ENCODE assay signal across 8 mouse cellular contexts in the genomic region with DNA sequence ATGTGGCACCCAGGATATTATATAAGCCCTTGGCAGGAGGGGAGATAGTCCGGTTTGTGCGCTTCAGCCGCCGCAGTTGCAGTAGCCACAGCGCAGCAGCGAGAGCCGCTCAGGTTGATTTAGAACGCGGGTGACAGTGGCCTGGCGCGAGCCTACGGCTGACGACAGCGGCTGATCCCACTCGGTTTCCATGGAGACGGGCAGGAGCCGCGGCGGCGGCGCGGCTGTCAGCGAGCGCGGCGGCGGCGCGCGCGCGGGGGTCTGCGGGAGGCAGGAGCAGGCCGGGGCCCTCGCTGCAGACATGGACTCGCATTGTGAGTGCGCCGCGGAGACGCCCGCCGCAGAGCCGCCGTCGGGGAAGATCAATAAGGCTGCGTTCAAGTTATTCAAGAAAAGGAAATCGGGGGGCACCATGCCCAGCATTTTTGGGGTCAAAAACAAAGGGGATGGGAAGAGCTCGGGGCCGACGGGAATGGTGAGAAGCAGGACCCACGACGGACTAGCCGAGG. TPM values are rescaled to one million over a fixed set of nuclear protein-coding genes. Genes with fewer than 3 reads are reported as not detected.
DNase-seq lines count a peak whose midpoint lies in the region; ATAC-seq and TF ChIP-seq lines count a peak whose summit lies in the region.

No protein-coding gene starts in this region.

- ATAC-seq in heart, embryonic 16.5 days (replicated peaks; ENCODE audit: extremely low read depth, insufficient read depth, low FRiP score): peak; percentile 60
- ATAC-seq in liver, embryonic 14.5 days (ENCODE audit: insufficient read depth): no peak
- ATAC-seq in neural tube, embryonic 15.5 days (ENCODE audit: low FRiP score): peak; percentile 94

- peak overlapping the region; percentile 26 for H3K4me3 ChIP-seq in heart, adult 2 months
- H3K4me3 ChIP-seq in heart, embryonic 16.5 days (ENCODE audit: low read length): peak overlapping the region; percentile 65
- H3K4me3 ChIP-seq in liver, embryonic 14.5 days (ENCODE audit: insufficient read depth in 1 of 2, low read depth in 2 of 2, low read length in 2 of 2): peak overlapping the region; percentile 37 to 47
- H3K4me3 ChIP-seq in neural tube, embryonic 15.5 days (replicated peaks): peak overlapping the region; percentile 89

- H3K27me3 ChIP-seq in heart, adult 2 months (ENCODE audit: control insufficient read depth, insufficient read depth, low read length): peaks cover 18% of the 10 kb centered on the region
- peaks cover 39% of the 10 kb centered on the region for H3K27me3 ChIP-seq in heart, embryonic 16.5 days (ENCODE audit: control insufficient read depth, insufficient read depth, low read length)
- peaks cover 32% of the 10 kb centered on the region for H3K27me3 ChIP-seq in liver, embryonic 14.5 days (ENCODE audit: control insufficient read depth, insufficient read depth, low read length)
- peaks cover 3% of the 10 kb centered on the region; the same call in 1 of the 2 replicates for H3K27me3 ChIP-seq in neural tube, embryonic 15.5 days (replicated peaks)

- no peaks in the 10 kb centered on the region for H3K4me1 ChIP-seq in heart, adult 2 months (ENCODE audit: control insufficient read depth, insufficient read depth, low read length)
- peaks cover 6% of the 10 kb centered on the region for H3K4me1 ChIP-seq in heart, embryonic 16.5 days (ENCODE audit: control insufficient read depth, insufficient read depth, low read length)
- H3K4me1 ChIP-seq in liver, embryonic 14.5 days (replicated peaks; ENCODE audit: control insufficient read depth in 2 of 2, insufficient read depth in 2 of 2, low read length in 1 of 2): no peaks in the 10 kb centered on the region
- H3K4me1 ChIP-seq in neural tube, embryonic 15.5 days: peaks cover 37% of the 10 kb centered on the region

- no peak for TF ChIP-seq EP300 in heart, adult 2 months (IDR thresholded peaks at IDR 0.05; ENCODE audit: insufficient read depth, low read depth, low read length)
- TF ChIP-seq EP300 in liver, embryonic 14.5 days (IDR thresholded peaks at IDR 0.05; ENCODE audit: low read depth): no peak

- peak in 1 of 2 experiments; percentile 8 for DNase-seq in heart, adult 2 months
- DNase-seq in heart, adult 9 months (ENCODE audit: low spot score in 2 of 2): no peak
- DNase-seq in embryo, embryonic 11 days: peak; percentile 95
- DNase-seq in layer of hippocampus, adult 11-12 months (ENCODE audit: low spot score): peak; percentile 89
- DNase-seq in liver, embryonic 14.5 days (ENCODE audit: low read depth in 3 of 3, low spot score in 3 of 3): no peak
- peak; percentile 46 to 64 for DNase-seq in urinary bladder, postnatal 4 days (ENCODE audit: low spot score in 2 of 2)

- no peak overlapping the region; the same call in 1 of the 2 replicates for H3K9ac ChIP-seq in heart, adult 2 months (ENCODE audit: low read depth, low read length)
- H3K9ac ChIP-seq in heart, embryonic 16.5 days (ENCODE audit: low read length): peak overlapping the region; percentile 70
- no peak overlapping the region for H3K9ac ChIP-seq in liver, embryonic 14.5 days (replicated peaks)
- H3K9ac ChIP-seq in neural tube, embryonic 15.5 days (replicated peaks): peak overlapping the region; percentile 96

- no peaks in the 10 kb centered on the region for H3K79me2 ChIP-seq in heart, adult 2 months (replicated peaks; ENCODE audit: control insufficient read depth, insufficient read depth, low read length)

- TF ChIP-seq POLR2A in heart, adult 2 months (IDR thresholded peaks at IDR 0.05; ENCODE audit: insufficient read depth, low read depth, low read length): no peak

- WGBS in heart, adult 2 months: 1% methylated on average over 53 of the region's 53 CpGs
- under 1% methylated on average over 53 of the region's 53 CpGs for WGBS in heart, embryonic 16.5 days
- 1% methylated on average over 53 of the region's 53 CpGs for WGBS in liver, embryonic 14.5 days (ENCODE audit: insufficient replicate concordance)
- under 1% methylated on average over 53 of the region's 53 CpGs for WGBS in neural tube, embryonic 15.5 days

- H3K4me2 ChIP-seq in heart, embryonic 16.5 days (ENCODE audit: low read depth, low read length): peak overlapping the region; percentile 96
- H3K4me2 ChIP-seq in liver, embryonic 14.5 days (ENCODE audit: low read depth): peak overlapping the region; percentile 57
- peak overlapping the region; percentile 88 for H3K4me2 ChIP-seq in neural tube, embryonic 15.5 days

- no peaks in the 10 kb centered on the region for H3K36me3 ChIP-seq in heart, adult 2 months (ENCODE audit: control insufficient read depth, insufficient read depth, low read length)
- no peaks in the 10 kb centered on the region for H3K36me3 ChIP-seq in heart, embryonic 16.5 days (ENCODE audit: control insufficient read depth, insufficient read depth)
- no peaks in the 10 kb centered on the region for H3K36me3 ChIP-seq in liver, embryonic 14.5 days (replicated peaks; ENCODE audit: control insufficient read depth, insufficient read depth, low read depth)
- no peaks in the 10 kb centered on the region for H3K36me3 ChIP-seq in neural tube, embryonic 15.5 days

- intact Hi-C loops in heart, adult 2 months (cut with DNase I): no loop called here

- TF ChIP-seq CTCF in heart, adult 2 months (IDR thresholded peaks at IDR 0.05): no peak
- TF ChIP-seq CTCF in liver, embryonic 14.5 days (IDR thresholded peaks at IDR 0.05; ENCODE audit: low read depth): no peak

- no peaks in the 10 kb centered on the region for H3K9me3 ChIP-seq in heart, embryonic 16.5 days (replicated peaks; ENCODE audit: control insufficient read depth, low read length)
- H3K9me3 ChIP-seq in liver, embryonic 14.5 days (ENCODE audit: control insufficient read depth, low read length): no peaks in the 10 kb centered on the region
- H3K9me3 ChIP-seq in neural tube, embryonic 15.5 days (replicated peaks): no peaks in the 10 kb centered on the region

- no peak overlapping the region for H3K27ac ChIP-seq in heart, adult 2 months
- no peak overlapping the region for H3K27ac ChIP-seq in heart, embryonic 16.5 days (ENCODE audit: low read length)
- no peak overlapping the region for H3K27ac ChIP-seq in liver, embryonic 14.5 days
- peak overlapping the region; percentile 98 for H3K27ac ChIP-seq in neural tube, embryonic 15.5 days (replicated peaks)

RNA-seq across cellular contexts. Expression of a gene that starts 5.1 kb away (rescaled TPM):
- not detected for total RNA-seq in heart, adult 2 months (2021)
- 0.02 TPM in 1 of 2 replicates, not detected in the other for polyA plus RNA-seq in heart, adult 2 months (2012; rRNA removed)
- polyA plus RNA-seq in heart, embryonic 16.5 days (2015; fragmentation: Nextera tagmentation; extraction: Ambion mirVana): 0.21 and 0.41 TPM in 2 replicates
- polyA plus RNA-seq in liver, embryonic 14.5 days (2012; rRNA removed): 0.17 and 0.18 TPM in 2 replicates
- 0.15 and 0.23 TPM in 2 replicates for polyA plus RNA-seq in liver, embryonic 14.5 days (2014; fragmentation: Nextera tagmentation; extraction: Ambion mirVana)
- 21.8 and 30.5 TPM in 2 replicates for polyA plus RNA-seq in neural tube, embryonic 15.5 days (2015; fragmentation: Nextera tagmentation; extraction: Ambion mirVana)

Comparison
In these comparisons a context has a peak if more than half of its experiments do, and no peak if none do; other contexts are left out.
1. H3K9ac ChIP-seq: peak in heart, embryonic 16.5 days (single experiment) and neural tube, embryonic 15.5 days (single experiment); none in heart, adult 2 months (single experiment) and liver, embryonic 14.5 days (single experiment).
2. DNase-seq: peak in embryo, embryonic 11 days (single experiment), layer of hippocampus, adult 11-12 months (single experiment) and urinary bladder, postnatal 4 days (2 of 2); none in heart, adult 9 months (0 of 2) and liver, embryonic 14.5 days (0 of 3).
3. H3K4me3 ChIP-seq: peak in every context shown above with its lines; median percentile 89 in neural tube, embryonic 15.5 days; 65 in heart, embryonic 16.5 days; 42 in liver, embryonic 14.5 days; 26 in heart, adult 2 months.
4. RNA of a gene that starts 5.1 kb away (polyA plus RNA-seq): 21.8 to 30.5 TPM in neural tube, embryonic 15.5 days; 0.21 to 0.41 TPM in heart, embryonic 16.5 days, 0.15 to 0.23 TPM in liver, embryonic 14.5 days and 0.02 TPM in heart, adult 2 months; every median in the first group is over 10 times any median in the second.
5. Peak in every context shown above with its lines, with median percentiles within 50 percentile points of each other: H3K4me2 ChIP-seq.